Mouse (Mus musculus) liver, postnatal 0 days (tissue): ENCODE data around the gene Gm20662.

ENCODE experiments used
- CTCF ChIP-seq: sonication (generic); IDR thresholded peaks from 2 replicates; pipeline ENCODE4 v1.5.1; 2016; ENCODE audit warnings: antibody characterized with exemption, low read depth
- EP300 ChIP-seq: IDR thresholded peaks from 2 replicates; pipeline ENCODE4 v1.6.1; 2016; ENCODE audit warnings: antibody characterized with exemption, low read depth, mild to moderate bottlenecking

GRCm38 (mm10) chr9:108052411-108052810 is 56.3 kb downstream of the Gm20662 start:
- no peak for TF ChIP-seq CTCF
- TF ChIP-seq EP300 = no peak
